Mouse (Mus musculus): ENCODE measurements around the gene Otub1.

The Otub1 gene

DNA sequence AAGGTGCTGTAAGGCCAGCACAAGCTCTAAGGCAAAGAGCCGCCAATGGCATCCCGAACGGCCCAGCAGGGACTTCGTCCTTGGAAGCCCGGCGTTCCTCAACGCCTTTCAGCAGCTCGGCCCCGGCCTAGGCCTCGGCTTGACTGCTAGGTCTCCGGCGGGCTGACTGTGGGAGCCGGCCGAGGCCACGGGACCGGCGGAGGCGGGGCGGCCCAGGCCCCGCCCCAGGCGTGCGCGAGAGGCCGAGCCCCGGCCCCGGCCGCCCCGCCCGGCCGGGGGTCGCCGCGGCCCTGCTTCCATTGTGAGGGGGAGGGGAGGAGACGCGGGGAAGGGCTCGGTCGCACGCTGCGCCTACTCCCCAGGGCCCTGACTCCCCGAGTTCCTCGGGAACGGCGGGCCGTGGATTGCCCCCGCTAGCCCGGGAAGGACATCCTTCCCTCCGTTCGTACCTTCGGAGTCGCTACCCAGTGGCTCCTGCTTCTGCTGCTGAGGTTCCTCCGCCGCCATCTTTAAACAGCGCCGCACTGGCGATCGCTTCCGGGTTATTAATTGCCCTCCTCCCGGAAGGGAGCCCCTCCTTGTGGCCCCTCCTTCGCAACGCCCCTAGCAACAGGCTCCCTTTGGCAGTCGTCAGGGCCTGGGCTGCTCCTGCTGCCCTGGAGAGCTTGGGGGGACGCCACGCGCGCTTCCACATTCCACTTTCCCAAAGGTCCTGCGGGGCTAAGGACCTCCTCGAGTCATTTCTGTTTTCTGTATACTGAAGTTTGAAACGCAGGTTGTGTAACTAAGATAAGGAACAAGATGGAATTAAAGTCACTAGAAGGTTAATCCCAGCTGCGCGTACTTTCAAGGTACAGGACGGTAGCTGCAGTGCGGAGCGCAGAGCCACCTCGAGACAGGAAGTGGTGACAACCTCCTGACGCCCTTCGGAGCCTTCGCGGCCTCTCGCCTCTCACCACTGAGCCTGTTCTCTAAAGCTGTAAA lies at the start of gene Otub1:
Otub1 (minus strand) TSS at position 564 of the 984 bp plus-strand sequence.
- peak; percentile 88 to 93 for DNase-seq

GRCm38 (mm10) chr19:7246021-7246420 lies 39.9 kb upstream of the Otub1 start:
- no peak for DNase-seq

DNA sequence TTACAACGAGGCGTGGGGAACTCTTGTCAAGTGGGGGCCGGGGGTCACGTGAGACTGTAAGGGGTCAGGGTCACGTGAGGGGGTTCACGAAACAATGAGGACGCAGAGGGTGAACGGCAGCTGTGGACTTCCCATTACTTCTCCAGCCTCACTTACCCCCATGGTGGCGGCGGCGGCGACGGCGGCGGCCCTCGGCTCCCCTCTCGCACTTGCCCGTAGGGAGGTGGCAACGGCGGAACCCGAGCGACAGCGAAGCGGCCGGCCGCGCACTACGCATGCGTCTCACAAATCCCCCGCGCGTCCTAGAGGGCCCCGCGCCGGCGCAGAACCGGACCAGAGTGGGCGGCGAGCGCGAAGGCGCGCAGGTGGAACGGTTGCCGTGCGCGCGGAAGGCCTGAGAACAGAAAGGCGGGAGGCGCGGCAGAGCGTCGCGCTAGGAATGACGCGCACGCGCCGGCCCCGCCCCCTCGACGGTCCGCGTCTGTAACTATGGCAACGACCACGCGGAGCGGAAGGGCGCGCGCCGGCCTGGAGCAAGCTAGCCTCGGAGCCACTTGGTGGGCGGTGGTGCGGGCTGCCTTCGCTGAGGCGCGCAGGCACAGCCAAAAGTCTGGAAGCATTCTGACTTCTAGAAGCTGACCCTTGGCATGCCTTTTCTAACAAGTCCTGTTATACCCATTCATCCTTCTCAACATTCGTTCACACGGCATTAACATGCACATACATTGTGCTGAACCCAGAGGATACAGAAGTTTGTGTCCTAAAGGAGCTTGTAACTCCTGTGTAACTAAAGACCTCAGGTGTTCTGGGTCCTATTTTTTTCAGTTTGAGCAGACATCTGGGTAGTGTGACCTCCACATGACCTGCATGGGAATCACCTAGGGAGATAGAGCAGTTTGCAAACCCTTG lies 34.9 kb upstream of the Otub1 start, which contains the start of gene Naa40:
Naa40 (minus strand) TSS at position 402 of the 909 bp plus-strand sequence.
- DNase-seq: peak; percentile 92 to 96

GRCm38 (mm10) chr19:7240291-7240690 lies 34.2 kb upstream of the Otub1 start:
- DNase-seq: peak in 1 of 2 experiments; percentile 41

GRCm38 (mm10) chr19:7239574-7239973 lies 33.5 kb upstream of the Otub1 start:
- no peak for DNase-seq

DNA sequence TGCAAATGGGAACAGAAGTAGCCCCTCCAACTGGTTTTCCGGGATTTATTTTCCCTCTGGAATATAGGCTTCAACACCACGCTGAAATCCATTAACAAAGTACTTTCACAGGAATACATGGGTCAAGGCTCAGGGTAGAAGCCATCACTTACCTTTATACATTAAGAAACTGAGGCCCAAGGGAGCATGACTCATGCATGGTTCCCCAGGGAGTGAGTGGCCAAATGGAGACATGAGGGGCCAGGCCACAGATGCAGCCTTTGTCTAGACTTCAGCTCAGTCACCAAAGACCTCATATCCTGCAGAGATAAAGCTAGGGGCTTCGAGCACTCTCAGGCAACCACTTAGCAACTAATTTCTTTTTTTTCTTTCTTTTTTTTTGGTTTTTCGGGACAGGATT lies 30.6 kb upstream of the Otub1 start:
- DNase-seq: no peak

DNA sequence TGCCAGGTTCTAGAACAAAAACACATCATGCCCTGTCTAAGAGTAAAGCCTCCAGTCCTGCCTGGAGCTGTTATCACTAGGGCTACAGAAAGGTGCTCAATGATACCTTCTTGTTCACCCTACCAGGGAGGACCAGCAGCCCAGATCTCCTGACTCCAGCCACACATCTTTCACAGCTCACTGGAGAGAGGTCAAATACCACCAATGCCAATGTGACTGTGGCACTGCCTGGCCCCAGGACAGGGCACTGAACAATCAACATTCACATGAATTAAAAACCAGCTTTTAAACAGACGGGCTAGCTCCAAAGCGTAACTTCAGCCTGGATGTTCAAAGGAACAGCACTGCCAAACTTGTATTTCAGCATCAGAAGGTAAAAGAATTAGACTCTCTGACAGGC lies 29.9 kb upstream of the Otub1 start:
- no peak for DNase-seq

DNA sequence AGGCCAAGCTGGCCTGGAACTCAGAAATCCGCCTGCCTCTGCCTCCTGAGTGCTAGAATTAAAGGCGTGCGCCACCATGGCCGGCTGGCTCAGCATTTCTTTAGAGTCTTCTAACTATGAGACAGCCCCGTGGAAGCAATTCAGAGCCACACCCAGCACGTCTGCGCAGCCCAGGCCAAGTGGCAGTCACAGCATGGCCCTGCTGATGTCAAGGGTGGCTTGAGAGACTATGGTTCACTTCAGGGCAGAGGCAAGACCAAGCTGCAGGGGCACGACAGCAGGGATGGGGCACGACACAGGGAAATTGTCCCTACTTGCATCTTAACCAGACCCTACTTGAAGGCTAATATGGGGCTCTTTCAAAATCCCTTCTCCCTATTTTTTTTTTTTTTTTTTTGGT lies 29.3 kb upstream of the Otub1 start:
- no peak for DNase-seq

GRCm38 (mm10) chr19:7234537-7235221 lies 28.6 kb upstream of the Otub1 start:
- peak; percentile 79 to 84 for DNase-seq

- no peak for DNase-seq
Measured at GRCm38 (mm10) chr19:7226511-7226914, 20.4 kb upstream of the Otub1 start.

DNA sequence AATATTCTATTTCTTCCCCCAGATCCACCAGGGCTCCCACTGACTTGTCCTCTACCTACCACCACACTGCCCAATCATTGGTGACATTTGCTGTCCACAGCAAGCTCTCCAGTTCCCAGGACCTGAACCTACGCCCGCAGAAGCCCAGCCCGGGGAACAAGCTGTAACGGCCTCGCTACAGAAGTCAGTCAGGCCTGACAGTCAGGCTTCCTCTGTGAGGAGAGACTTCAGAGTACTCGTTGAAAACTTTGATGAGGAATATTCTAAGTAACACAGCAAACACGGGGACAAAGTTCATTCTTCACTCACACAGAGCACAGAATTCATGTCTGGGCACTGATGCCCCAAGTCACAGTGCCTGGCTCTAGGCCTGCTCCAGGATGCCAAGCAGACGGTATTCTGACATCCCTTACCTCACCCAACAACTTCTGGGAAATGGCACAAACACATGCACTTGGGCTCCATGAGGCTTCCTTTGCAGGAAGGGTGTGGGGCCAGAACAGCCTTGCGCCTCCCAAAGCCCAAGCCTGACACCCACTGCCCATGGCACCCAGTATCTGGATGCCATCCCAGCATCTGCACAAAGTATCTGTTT lies 19.1 kb upstream of the Otub1 start:
- no peak for DNase-seq

GRCm38 (mm10) chr19:7224253-7224652 lies 18.1 kb upstream of the Otub1 start:
- no peak for DNase-seq

GRCm38 (mm10) chr19:7223488-7223887 lies 17.4 kb upstream of the Otub1 start:
- DNase-seq: no peak

GRCm38 (mm10) chr19:7222196-7222595 lies 16.1 kb upstream of the Otub1 start:
- no peak for DNase-seq

DNA sequence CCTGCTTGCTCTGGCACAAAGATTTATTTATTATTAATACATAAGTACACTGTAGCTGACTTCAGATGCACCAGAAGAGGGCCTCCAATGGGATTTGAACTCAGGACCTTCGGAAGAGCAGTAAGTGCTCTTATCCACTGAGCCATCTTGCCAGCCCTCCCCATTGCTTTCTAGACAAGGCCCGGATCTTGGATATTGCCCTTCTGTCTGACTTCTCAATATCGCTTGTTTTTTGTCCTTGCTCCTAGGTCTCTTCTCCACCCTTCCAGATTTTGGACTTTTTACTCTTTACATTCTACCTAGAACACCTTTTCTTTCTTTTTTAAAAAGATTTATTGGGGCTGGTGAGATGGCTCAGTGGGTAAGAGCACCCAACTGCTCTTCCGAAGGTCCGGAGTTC lies 12.6 kb upstream of the Otub1 start:
- DNase-seq: no peak

- no peak for DNase-seq
Measured at GRCm38 (mm10) chr19:7217926-7218267, 11.8 kb upstream of the Otub1 start.

DNA sequence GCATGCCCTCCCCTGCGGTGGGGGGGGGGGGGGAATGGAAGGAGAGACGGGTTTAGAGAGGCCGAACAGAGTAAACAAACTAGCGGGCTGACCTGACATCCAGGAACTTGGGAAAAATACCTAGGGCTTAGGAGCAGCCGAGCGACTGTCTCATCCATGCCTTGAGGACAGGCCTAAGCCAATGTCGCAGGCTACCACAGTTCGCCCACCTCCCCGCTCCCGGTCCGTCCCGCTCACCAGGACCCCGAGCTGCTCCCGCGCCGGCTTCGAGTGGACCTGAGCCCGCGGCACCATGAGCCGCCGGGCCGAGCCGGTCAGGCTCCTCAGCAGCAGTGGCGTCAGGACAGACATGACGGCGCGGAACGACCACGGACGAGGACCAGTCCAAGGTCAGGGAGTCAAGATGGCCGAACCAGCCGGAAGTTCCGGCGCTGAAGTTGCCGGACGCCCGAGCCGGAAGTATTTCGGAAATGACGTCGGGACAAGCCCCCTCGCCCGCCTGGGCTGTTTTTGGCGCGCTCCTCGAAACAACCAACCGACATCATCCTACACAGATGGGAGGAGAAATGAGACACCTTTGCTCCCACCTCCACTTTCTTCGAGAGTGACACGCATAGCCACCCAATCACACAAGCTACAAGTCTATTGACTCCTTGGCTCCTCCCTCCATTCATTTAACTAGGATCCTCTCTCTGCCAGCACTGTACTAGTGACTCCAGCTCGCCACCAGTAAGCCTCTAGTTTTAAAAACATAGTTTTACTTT lies 11.2 kb upstream of the Otub1 start, which contains the start of gene Cox8a:
Cox8a (minus strand) TSS at position 455 of the 764 bp plus-strand sequence.
- DNase-seq: peak; percentile 95 to 99

GRCm38 (mm10) chr19:7214484-7214883 lies 8.4 kb upstream of the Otub1 start:
- peak; percentile 56 to 60 for DNase-seq

- no peak for DNase-seq
Measured at GRCm38 (mm10) chr19:7213010-7213409, 6.9 kb upstream of the Otub1 start.

GRCm38 (mm10) chr19:7212216-7212615 lies 6.1 kb upstream of the Otub1 start:
- no peak for DNase-seq

DNA sequence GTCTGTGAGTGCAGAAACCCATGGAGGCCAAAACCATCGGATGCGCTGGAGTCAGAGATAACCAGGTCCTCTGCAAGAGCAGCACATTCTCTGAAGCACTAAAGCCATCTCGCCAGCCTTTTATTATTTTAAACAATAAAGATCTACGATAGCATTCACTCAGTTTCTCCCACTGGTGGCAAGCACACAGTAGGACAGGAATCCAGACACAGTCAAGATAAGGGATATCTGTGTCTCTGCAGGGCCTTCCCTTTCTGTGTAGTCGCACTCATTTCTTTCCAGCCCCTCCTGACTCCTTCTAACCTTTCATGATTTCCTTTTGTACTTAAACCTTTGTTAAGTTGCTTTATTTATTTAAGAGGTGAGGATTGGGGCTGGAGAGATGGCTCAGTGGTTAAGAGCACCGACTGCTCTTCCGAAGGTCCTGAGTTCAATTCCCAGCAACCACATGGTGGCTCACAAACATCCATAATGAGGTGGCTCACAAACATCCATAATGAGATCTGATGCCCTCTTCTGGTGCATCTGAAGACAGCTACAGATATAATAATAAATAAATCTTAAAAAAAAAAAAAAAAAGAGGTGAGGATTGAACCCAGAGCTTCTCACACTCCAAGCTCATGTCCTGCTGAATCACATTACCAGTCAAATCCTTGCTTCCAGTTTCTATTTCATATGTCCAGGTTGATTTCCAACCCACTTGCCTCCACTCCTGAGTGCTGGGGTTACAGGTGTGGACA lies 4.0 kb upstream of the Otub1 start:
- no peak for DNase-seq

Measured in cerebellum, adult 18-20 months (tissue).